Mouse (Mus musculus) kidney, postnatal 4 days (tissue): Measurements from ENCODE around the gene 2210011C24Rik.
"Not testable (repeated sequence)": the region's sequence is repeated elsewhere in the genome, so short reads cannot be mapped to it uniquely, and the experiment has no call there.

Experiments
- DNase-seq, 2 experiments: peaks; one replicate each; pipeline ENCODE4 v3.0.0; 2021; ENCODE audit warnings: mixed read lengths in 2 of 2

The 2210011C24Rik gene

DNA sequence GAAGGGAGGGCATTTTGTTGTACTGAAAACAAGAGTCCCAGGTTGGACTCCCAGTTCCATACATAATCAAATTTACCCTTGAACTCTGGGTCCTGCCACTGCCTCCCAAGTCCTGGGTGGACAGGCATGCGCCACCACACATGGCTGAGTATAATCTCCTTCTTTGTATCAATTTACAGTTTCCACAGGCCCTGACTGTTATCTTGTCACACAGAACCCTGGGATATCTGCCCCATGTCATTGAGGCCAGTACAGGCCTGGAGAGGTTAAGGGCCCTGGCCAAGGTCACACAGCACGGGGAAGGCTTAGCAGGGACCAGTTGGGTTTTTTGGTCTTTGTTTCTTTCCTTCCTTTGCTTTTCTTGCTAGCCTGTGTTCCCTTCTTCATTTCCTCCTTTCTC is 19.5 kb downstream of the 2210011C24Rik start:
- DNase-seq = no peak

DNA sequence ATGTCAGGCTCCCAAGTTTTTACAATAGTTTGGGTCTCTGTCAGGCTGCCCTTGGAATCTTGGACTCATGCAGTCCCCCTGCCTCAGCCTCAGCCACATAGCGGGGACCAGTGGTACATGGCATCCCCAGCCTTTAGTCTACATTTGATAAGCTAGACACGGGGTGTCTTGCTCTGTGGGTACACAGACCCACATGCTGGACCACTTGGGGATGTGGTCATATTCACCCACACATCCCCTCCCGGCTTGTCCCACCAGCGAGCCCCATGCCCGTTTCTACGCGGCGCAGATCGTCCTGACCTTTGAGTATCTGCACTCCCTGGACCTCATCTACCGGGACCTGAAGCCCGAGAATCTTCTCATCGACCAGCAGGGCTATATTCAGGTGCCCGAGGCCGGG is 21.8 kb downstream of the 2210011C24Rik start:
- no peak for DNase-seq

DNA sequence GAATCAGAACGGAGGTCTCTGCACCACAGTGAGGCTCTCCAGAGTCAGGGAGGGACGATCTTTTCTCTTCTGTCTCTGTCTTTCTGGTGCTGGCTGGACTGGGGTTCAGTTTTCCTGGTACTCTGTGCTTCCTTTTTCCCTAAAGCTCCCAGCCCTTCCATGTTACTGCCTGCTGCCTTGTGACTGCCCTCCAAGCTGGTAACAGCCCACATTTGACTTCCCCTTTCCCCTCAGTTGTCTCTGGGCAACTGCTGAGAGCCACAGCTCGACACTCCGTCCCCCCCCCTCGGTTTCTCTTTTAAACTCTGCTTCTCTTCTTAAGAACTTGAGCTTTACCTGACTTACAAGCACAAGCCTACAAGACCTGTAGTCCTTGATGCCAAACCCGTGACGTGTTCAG is 22.7 kb downstream of the 2210011C24Rik start:
- no peak for DNase-seq

DNA sequence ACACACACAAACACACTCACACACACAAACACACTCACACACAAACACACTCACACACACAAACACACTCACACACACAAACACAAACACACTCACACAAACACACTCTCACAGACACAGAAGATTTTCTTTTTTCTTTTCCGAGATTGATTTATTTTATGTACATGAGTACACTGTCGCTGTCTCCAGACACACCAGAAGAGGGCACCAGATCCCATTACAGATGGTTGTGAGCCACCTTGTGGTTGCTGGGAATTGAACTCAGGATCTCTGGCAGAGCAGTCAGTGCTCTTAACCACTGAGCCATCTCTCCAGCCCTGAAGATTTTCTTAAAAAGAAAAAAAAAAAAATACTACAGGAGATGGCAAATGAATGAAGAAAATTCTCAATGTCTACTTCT is 28.7 kb downstream of the 2210011C24Rik start:
- DNase-seq = not testable (repeated sequence)

DNA sequence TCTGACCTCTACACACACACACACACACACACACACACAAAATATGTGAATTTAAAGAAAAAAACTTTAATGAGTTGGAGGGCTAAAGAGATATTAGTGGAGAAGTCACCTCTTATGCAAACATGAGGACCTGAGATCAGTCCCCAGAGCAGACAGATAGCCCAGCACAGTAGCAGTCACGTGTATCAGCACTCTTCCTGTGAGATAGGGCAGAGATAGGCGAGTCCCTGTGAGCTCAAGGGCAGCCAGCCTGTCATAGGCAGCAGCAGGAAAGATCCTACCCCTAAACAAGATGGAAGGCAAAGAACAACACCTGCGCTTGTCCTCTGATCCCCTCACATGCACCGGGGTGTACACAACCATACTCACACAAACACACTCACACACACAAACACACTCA is 29.5 kb downstream of the 2210011C24Rik start:
- no peak for DNase-seq

DNA sequence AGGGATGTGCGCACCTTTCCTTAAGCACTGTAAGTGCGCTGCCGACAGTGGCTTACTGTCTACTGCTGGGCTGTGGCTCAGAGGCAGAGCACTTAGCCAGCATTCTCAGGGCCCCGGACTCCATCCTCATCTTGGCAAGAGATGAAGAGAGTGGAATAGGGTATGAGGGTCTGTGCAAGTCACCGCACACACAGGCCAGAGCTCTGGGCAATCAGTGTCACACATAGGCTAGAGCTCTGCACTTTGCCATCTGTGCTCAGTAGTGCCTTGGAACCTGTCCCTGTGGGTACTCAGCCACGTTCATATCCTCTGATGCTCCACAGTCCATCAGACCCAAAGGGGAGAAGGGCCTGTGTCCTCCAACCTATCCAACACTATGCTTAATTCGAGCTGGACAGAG is 30.4 kb downstream of the 2210011C24Rik start:
- DNase-seq = no peak

DNA sequence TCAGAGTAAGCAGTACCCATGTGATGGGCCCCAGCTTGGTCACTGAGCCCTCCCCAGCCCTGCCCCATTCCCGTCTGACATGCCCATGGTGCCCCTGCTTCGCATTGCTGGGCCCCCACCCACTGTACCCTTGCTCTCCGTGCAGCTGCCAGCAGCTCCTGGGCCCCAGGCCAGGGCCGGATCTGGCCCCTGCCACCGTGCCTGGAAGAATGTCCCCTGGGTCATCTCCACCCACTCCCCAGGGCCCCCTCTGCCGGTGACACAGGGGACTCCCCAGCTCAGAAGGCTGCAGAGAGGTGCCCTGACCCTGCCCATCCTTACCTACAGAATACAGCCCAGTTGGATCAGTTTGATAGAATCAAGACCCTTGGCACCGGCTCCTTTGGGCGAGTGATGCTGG is 31.1 kb downstream of the 2210011C24Rik start:
- DNase-seq = no peak

DNA sequence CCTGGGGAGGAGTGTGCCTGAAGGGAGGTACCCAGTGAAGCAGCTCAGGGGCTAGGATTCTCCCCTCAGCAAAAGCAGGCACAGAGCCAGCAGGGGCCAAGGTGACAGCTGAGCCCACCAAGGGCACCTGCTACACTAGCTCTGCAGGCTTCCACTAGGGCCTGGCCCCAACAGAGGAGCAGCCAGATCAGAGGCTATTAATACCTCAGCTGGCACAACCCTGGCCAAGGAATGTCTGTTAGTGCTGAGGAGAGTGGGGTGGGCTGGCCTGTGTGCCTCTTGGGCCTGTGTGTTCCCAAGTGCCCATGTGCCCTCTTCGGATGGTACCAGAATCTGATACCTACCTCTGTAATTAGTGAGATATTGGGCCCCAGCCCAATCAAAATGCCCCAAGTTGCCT is 31.7 kb downstream of the 2210011C24Rik start:
- no peak for DNase-seq

DNA sequence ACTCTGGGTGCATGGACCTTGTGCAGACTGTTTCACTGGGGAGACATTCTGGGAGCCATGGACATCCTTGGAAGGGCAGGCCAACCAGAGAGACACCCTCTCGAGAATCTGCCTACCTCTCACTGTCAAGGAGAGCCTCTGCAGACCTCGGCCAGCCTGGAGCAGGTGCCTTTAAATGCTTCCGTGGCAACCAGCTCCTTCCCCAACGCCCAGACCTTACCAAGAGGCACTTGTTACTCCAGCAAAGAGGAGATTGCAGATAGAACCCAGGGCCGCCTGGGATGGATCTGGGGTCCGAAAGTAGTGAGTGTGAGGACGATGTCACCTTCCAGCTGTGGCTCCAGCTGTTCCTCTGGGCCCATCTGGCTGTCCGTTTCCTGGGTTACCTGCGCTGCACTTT is 33.8 kb downstream of the 2210011C24Rik start:
- no peak for DNase-seq

DNA sequence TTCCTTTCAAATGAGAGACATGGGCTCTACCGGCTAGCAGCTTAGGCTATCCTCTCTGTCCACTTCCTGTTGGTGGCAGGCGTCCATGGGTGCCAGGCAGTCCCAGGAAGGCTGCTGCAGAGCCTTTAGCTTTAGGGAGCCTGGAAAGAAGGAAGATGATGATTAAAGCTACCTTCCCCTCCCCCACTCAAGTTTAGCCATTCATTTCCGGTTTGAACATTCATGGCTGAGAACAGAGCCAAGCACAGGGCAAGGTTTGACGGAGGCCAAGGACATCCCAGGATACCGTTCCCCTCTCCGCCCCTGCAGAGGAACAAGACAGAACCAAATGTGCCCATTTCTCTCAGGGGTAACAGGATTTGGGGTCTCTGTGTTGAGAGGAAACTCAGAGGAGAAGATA is 34.3 kb downstream of the 2210011C24Rik start:
- DNase-seq = peak in 1 of 2 experiments; percentile 34

DNA sequence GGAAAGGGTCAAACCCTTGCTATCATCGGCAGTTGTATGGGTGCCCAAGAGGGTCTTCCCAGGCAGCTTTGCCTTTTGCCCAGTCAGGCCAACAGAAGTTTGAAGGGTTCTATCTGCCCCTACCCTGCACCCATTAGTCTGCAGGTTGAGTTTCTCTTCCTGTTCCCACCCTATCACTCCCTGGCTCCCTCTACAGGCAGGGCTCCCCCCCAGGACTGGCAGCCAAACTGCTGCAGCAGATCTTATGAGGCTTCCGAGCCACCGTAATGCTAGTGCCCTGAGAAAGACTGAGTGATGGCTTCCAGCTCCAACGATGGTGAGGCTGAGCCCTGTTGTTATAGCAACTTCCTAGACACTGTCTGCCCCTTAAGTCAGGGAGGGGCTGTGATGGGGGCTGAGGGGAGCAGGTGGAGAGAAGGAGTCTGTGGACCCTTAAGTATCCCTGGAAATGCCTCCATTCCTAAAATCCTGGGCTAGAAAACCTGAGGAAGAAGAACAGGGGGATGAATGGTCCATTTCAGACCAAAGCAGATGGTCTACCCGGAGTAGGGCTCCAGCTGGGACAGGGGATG is 35.1 kb downstream of the 2210011C24Rik start:
- no peak for DNase-seq

DNA sequence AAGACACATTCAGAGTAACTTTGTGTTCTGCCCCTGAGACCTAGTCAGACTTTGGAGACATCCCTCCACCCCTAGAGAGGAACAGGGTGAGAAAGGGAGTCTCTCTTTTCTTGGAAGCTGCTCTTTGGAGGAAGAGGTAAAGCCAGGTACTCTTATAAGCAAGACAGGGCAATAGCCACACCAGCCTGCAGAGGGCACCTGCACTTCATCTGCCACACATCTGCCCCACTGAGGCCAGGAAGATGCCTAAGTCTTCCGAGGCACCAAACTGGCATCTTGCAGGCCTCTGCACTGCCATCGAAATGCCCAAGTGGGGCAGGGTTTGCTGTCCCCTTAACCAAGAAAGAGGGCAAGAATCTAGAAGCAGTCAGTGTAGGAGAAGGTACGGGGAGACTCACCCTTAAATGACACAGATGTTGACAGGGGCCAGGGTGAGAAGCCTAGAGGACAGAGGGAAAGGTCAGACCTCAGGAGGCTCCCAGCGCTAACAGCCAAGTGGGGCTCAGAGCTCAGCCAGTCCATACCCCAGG is 35.8 kb downstream of the 2210011C24Rik start:
- no peak for DNase-seq

DNA sequence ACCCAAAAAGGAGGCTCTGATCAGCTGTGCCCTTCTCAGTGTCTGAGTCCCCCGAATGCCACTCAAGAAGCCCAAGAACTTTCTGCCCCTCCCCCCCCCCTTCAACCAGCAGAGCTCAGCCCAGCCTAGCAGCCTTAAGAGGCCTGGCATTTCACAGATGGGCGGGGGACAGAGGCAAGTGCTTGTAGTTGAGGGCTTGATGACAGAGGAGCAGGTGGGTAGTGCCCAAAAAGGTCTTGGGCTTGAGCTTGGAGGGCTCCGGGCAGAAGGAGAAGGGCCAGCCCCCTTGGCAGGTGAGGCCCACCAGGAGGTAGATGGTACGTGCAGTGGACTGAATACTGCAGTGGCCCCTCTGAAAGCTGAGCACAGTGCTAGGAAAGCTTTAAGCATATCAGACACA is 37.5 kb downstream of the 2210011C24Rik start:
- no peak for DNase-seq

DNA sequence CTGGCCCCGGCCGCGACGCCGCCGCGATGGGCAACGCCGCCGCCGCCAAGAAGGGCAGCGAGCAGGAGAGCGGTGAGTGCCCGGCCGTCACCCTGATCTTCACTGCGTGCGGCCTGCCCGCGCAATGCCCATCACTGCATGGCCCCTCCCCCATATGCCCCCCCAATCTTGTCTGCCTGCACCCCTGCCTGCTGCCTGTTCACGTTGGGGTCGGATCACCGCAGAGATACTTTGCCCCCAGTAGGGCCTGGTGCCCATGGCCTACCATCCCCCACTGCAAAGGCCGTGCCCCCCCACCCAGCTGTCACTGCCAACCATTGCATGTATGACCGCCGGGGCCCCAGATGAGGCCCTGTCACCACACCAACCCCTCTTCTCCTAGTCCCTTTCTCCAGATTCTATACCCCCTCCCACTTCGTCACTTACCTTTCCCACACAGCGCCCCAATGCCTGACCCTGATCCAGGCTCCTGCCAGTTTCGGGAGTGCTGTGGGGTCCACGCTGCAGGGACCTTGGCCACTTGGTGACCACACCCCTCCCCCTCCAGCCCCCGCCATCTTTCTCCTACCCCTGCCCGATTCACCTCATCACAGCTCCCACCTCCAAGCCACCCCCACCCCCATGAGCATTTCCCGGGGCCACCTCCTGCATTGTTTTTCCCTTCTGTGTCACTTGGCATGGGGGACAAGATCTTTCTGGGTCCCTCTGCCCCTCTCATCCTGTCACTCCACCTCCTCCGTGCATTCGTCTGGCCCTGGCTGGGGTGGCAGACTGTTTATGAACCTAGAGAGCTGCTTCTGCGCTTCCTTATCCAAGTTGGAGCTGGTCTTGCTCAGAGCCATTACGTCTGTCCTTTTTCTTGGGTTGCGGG is 38.6 kb downstream of the 2210011C24Rik start:
- peak; percentile 37 to 40 for DNase-seq

DNA sequence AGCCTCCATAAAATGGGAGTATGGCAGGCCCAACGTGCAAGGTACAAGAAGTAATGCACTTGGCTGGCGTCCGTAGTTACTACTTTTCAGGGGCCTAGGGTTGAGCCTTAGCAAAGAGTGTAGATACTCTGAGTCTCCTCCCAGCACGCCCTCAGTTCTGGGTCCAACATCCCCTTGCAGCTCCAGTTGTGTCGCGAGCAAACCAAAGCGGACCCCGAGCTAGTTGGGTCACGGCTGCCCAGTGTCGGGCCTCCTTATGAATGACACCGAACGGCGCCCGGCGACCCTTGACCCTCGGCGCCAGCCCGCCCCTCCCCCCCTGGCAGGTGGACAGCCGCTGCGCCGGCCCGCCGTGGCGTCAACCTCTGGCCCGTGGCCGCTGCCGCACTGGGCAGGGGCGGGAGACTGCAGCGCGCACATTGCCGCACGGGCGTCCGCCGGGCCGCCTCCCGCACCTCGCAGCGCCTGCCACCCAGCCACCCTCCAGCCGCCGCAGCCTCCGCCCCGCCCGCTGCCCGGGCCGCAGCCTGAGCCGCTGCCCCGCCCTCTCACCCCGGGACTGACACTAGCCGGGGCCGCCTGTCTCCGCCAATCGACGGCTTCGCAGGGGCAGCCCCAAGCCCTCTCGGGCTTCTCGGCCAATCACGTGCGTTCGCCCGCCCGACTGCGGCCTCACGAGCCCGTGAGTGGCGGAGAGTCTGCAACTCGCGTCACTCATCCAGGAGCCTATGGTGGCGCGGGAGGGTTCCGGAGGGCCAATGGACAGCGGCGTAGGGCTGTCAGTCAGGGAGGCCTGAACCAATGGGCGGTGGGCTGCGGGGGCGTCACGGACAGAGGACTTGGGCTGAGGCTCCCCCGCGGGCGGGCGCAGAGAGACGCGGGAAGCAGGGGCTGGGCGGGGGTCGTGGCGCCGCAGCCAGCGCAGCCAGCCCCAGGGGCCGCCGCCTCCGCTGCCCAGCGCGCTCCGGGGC is 39.5 kb downstream of the 2210011C24Rik start, which contains the start of gene Prkaca:
Gene Prkaca, plus strand, starts transcription at position 844 of the 971 bp plus-strand sequence.
- DNase-seq = peak; percentile 97 to 99

DNA sequence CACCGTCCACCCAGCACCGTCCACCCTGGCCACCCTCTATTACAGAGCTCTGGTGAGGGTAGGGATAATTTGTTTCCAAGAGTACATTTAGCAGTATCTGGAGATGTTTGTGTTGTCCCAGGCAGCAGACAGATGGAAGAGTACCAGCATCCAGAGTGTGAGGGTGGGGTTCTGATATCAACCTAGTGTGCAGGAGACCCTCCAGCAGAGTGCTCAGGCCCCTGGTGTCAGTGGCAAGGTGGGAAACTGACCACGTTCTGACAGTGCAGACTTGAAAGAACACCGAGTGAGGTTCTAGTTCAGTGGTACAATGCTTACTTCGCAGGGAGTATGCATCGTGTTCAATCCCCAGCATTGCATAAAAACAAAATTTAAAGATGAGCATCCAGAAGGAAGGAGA is 40.3 kb downstream of the 2210011C24Rik start:
- DNase-seq = no peak

DNA sequence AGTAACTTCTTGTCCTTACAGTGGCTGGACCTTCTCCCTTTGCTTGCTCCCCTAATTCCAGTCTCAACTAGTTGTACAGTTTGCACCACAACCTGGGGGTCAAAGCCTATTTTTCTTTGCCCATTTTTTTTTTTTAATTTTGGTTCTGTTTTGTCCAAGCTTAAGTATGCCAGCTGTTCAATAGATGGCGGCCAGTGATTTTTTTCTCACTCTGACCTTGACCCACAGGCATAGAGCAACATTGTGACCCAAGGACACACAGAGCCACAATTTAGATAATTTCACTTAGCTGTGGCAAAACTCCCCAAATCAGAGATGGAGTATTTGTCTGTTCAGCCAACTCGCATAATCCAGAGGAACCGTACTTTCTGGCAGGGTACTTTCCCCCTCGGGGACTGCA is 40.9 kb downstream of the 2210011C24Rik start:
- no peak for DNase-seq

DNA sequence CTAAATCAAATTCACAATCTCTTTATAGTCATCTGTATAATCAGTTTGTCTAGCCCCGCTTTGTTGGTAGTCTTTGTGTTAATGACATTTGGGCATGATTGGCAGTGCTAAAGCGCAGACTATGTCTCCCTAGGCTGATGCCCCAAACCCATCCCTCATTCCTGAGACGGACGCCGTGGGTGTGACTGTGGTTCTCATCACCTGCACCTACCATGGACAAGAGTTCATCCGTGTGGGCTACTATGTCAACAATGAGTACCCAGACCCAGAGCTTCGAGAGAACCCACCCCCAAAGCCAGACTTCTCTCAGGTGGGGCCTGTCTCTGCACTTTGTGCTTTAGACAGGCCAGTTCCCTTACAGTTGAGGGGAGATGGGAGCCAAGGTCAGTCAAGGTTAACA is 44.3 kb downstream of the 2210011C24Rik start:
- DNase-seq = no peak

DNA sequence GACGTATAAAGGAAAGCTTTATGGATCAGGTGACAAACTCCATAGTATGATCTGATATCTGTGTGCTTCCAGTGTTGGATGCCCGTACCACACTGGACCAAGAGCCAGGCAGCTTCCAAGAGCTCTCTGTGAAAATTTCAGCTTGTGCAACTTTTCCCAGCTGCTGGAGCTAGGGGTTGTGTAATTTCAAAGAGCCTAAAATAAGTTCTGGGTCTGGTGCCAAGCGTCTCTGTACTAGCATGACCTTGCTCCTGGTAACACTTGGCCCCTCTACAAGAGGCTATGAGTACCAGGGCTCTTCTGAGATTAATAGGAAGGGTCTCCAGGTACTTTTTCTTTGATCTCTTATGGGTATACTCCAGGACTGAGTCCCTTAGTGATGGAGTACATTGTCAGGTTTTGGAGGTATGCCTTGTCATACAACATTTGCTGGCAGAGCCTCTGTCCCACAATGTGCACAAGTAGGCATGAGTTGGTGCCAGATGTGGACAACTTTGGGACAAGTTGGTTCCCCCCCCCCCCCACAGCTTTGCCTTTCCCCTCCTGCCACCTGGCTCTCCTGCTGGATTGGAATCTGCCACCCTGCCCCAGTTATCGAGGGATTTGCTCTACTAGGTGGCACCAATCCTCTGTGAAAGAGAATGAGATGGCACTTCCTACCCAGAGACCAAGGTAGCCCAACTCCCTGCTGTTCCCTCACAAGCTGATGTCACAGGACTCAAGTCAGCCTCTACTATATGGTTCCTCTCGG is 47.8 kb downstream of the 2210011C24Rik start:
- DNase-seq = no peak
